Mouse (Mus musculus): ENCODE measurements around the gene Phrf1. TPM values are rescaled to one million over a fixed set of nuclear protein-coding genes. Genes with fewer than 3 reads are reported as not detected.

Phrf1 gene
- polyA plus RNA-seq, 1 experiment from 2014 or later, result 57.1 TPM

- no peak for ATAC-seq
- Histone ChIP-seq H3K27ac (ENCODE audit: low read depth, low read length) (no peak overlapping the region), H3K4me3 (ENCODE audit: low read length) (no peak overlapping the region), H3K9ac (ENCODE audit: low read depth, low read length) (no peak overlapping the region), H3K4me1 (ENCODE audit: control insufficient read depth, insufficient read depth, low read depth, low read length) (peaks cover 14% of the 10 kb centered on the region), H3K36me3 (ENCODE audit: control insufficient read depth, insufficient read depth, low read length) (no peaks in the 10 kb centered on the region), H3K27me3 (replicated peaks; ENCODE audit: control insufficient read depth, insufficient read depth, low read length) (no peaks in the 10 kb centered on the region), H3K4me2 (ENCODE audit: low read length) (peak overlapping the region; percentile 94), H3K9me3 (ENCODE audit: control insufficient read depth, low read length) (no peaks in the 10 kb centered on the region)
- 87% methylated on average over 11 of the region's 11 CpGs for WGBS
These were observed 11.7 kb upstream of the Phrf1 start for GRCm38 (mm10) chr7:141216894-141217293.

- peaks cover 20% of the 10 kb centered on the region for H3K4me1 ChIP-seq (ENCODE audit: control insufficient read depth, insufficient read depth, low read depth, low read length)
- WGBS, result 89% methylated on average over 17 of the region's 17 CpGs
- no peak for ATAC-seq
- no peaks in the 10 kb centered on the region for H3K27me3 ChIP-seq (replicated peaks; ENCODE audit: control insufficient read depth, insufficient read depth, low read length)
- H3K4me3 ChIP-seq (ENCODE audit: low read length), result no peak overlapping the region
- no peaks in the 10 kb centered on the region for H3K36me3 ChIP-seq (ENCODE audit: control insufficient read depth, insufficient read depth, low read length)
- no peak overlapping the region for H3K27ac ChIP-seq (ENCODE audit: low read depth, low read length)
- H3K9me3 ChIP-seq (ENCODE audit: control insufficient read depth, low read length), result no peaks in the 10 kb centered on the region
- H3K4me2 ChIP-seq (ENCODE audit: low read length), result no peak overlapping the region
- no peak overlapping the region for H3K9ac ChIP-seq (ENCODE audit: low read depth, low read length)
These were observed 11.1 kb upstream of the Phrf1 start for GRCm38 (mm10) chr7:141217343-141218013.

- Histone ChIP-seq H3K27ac (ENCODE audit: low read depth, low read length) (no peak overlapping the region), H3K27me3 (replicated peaks; ENCODE audit: control insufficient read depth, insufficient read depth, low read length) (no peaks in the 10 kb centered on the region), H3K9me3 (ENCODE audit: control insufficient read depth, low read length) (no peaks in the 10 kb centered on the region), H3K4me3 (ENCODE audit: low read length) (no peak overlapping the region), H3K9ac (ENCODE audit: low read depth, low read length) (no peak overlapping the region), H3K4me1 (ENCODE audit: control insufficient read depth, insufficient read depth, low read depth, low read length) (peaks cover 24% of the 10 kb centered on the region), H3K4me2 (ENCODE audit: low read length) (no peak overlapping the region), H3K36me3 (ENCODE audit: control insufficient read depth, insufficient read depth, low read length) (no peaks in the 10 kb centered on the region)
- ATAC-seq, result no peak
- 81% methylated on average over 3 of the region's 3 CpGs for WGBS
These were observed 10.4 kb upstream of the Phrf1 start for GRCm38 (mm10) chr7:141218141-141218540.

- Histone ChIP-seq H3K4me3 (ENCODE audit: low read length) (no peak overlapping the region), H3K36me3 (ENCODE audit: control insufficient read depth, insufficient read depth, low read length) (no peaks in the 10 kb centered on the region), H3K9me3 (ENCODE audit: control insufficient read depth, low read length) (no peaks in the 10 kb centered on the region), H3K27me3 (replicated peaks; ENCODE audit: control insufficient read depth, insufficient read depth, low read length) (no peaks in the 10 kb centered on the region), H3K4me2 (ENCODE audit: low read length) (no peak overlapping the region), H3K9ac (ENCODE audit: low read depth, low read length) (no peak overlapping the region), H3K27ac (ENCODE audit: low read depth, low read length) (no peak overlapping the region), H3K4me1 (ENCODE audit: control insufficient read depth, insufficient read depth, low read depth, low read length) (peaks cover 24% of the 10 kb centered on the region)
- WGBS, result 86% methylated on average over 5 of the region's 5 CpGs
- no peak for ATAC-seq
These were observed 9.9 kb upstream of the Phrf1 start for GRCm38 (mm10) chr7:141218557-141219133.

GRCm38 (mm10) chr7:141219558-141220099, 9.0 kb upstream of the Phrf1 start:
- Histone ChIP-seq H3K4me1 (ENCODE audit: control insufficient read depth, insufficient read depth, low read depth, low read length) (peaks cover 24% of the 10 kb centered on the region), H3K4me3 (ENCODE audit: low read length) (no peak overlapping the region), H3K9ac (ENCODE audit: low read depth, low read length) (no peak overlapping the region), H3K36me3 (ENCODE audit: control insufficient read depth, insufficient read depth, low read length) (no peaks in the 10 kb centered on the region), H3K27ac (ENCODE audit: low read depth, low read length) (no peak overlapping the region), H3K27me3 (replicated peaks; ENCODE audit: control insufficient read depth, insufficient read depth, low read length) (no peaks in the 10 kb centered on the region), H3K9me3 (ENCODE audit: control insufficient read depth, low read length) (no peaks in the 10 kb centered on the region), H3K4me2 (ENCODE audit: low read length) (no peak overlapping the region)
- 92% methylated on average over 1 of the region's 1 CpGs for WGBS
- no peak for ATAC-seq

- H3K9me3 ChIP-seq (ENCODE audit: control insufficient read depth, low read length), result no peaks in the 10 kb centered on the region
- H3K27me3 ChIP-seq (replicated peaks; ENCODE audit: control insufficient read depth, insufficient read depth, low read length), result no peaks in the 10 kb centered on the region
- H3K4me2 ChIP-seq (ENCODE audit: low read length), result no peak overlapping the region; the same call in 1 of the 2 replicates
- WGBS, result 74% methylated on average over 1 of the region's 1 CpGs
- peaks cover 19% of the 10 kb centered on the region for H3K4me1 ChIP-seq (ENCODE audit: control insufficient read depth, insufficient read depth, low read depth, low read length)
- no peak overlapping the region for H3K4me3 ChIP-seq (ENCODE audit: low read length)
- H3K9ac ChIP-seq (ENCODE audit: low read depth, low read length), result no peak overlapping the region
- no peak for ATAC-seq
- H3K27ac ChIP-seq (ENCODE audit: low read depth, low read length), result no peak overlapping the region
- no peaks in the 10 kb centered on the region for H3K36me3 ChIP-seq (ENCODE audit: control insufficient read depth, insufficient read depth, low read length)
These were observed 8.2 kb upstream of the Phrf1 start for GRCm38 (mm10) chr7:141220377-141220776.

- peak overlapping the region; percentile 75 for H3K27ac ChIP-seq (ENCODE audit: low read depth, low read length)
- ATAC-seq, result peak; percentile 97
- peak overlapping the region; percentile 65 for H3K9ac ChIP-seq (ENCODE audit: low read depth, low read length)
- H3K9me3 ChIP-seq (ENCODE audit: control insufficient read depth, low read length), result no peaks in the 10 kb centered on the region
- H3K4me1 ChIP-seq (ENCODE audit: control insufficient read depth, insufficient read depth, low read depth, low read length), result peaks cover 15% of the 10 kb centered on the region
- 2% methylated on average over 41 of the region's 44 CpGs for WGBS
- H3K36me3 ChIP-seq (ENCODE audit: control insufficient read depth, insufficient read depth, low read length), result no peaks in the 10 kb centered on the region
- peak overlapping the region; percentile 48 for H3K4me3 ChIP-seq (ENCODE audit: low read length)
- peak overlapping the region; percentile 82 for H3K4me2 ChIP-seq (ENCODE audit: low read length)
- no peaks in the 10 kb centered on the region for H3K27me3 ChIP-seq (replicated peaks; ENCODE audit: control insufficient read depth, insufficient read depth, low read length)
These were observed 7.1 kb upstream of the Phrf1 start for GRCm38 (mm10) chr7:141221249-141222125.

GRCm38 (mm10) chr7:141222126-141222467, 6.5 kb upstream of the Phrf1 start:
- ATAC-seq, result no peak
- H3K27ac ChIP-seq (ENCODE audit: low read depth, low read length), result peak overlapping the region; percentile 75
- peak overlapping the region; percentile 48 for H3K4me3 ChIP-seq (ENCODE audit: low read length)
- H3K9me3 ChIP-seq (ENCODE audit: control insufficient read depth, low read length), result no peaks in the 10 kb centered on the region
- H3K4me1 ChIP-seq (ENCODE audit: control insufficient read depth, insufficient read depth, low read depth, low read length), result peaks cover 10% of the 10 kb centered on the region
- WGBS, result 4% methylated on average over 8 of the region's 8 CpGs
- H3K27me3 ChIP-seq (replicated peaks; ENCODE audit: control insufficient read depth, insufficient read depth, low read length), result no peaks in the 10 kb centered on the region
- no peaks in the 10 kb centered on the region for H3K36me3 ChIP-seq (ENCODE audit: control insufficient read depth, insufficient read depth, low read length)
- H3K9ac ChIP-seq (ENCODE audit: low read depth, low read length), result peak overlapping the region; percentile 65
- H3K4me2 ChIP-seq (ENCODE audit: low read length), result peak overlapping the region; percentile 82

GRCm38 (mm10) chr7:141222696-141223215, 5.8 kb upstream of the Phrf1 start:
- no peak overlapping the region; the same call in 1 of the 2 replicates for H3K9ac ChIP-seq (ENCODE audit: low read depth, low read length)
- peak overlapping the region; percentile 82; the same call in 1 of the 2 replicates for H3K4me2 ChIP-seq (ENCODE audit: low read length)
- H3K27ac ChIP-seq (ENCODE audit: low read depth, low read length), result no peak overlapping the region
- 88% methylated on average over 4 of the region's 4 CpGs for WGBS
- H3K9me3 ChIP-seq (ENCODE audit: control insufficient read depth, low read length), result no peaks in the 10 kb centered on the region
- no peak overlapping the region for H3K4me3 ChIP-seq (ENCODE audit: low read length)
- H3K27me3 ChIP-seq (replicated peaks; ENCODE audit: control insufficient read depth, insufficient read depth, low read length), result no peaks in the 10 kb centered on the region
- H3K36me3 ChIP-seq (ENCODE audit: control insufficient read depth, insufficient read depth, low read length), result no peaks in the 10 kb centered on the region
- peaks cover 10% of the 10 kb centered on the region for H3K4me1 ChIP-seq (ENCODE audit: control insufficient read depth, insufficient read depth, low read depth, low read length)
- ATAC-seq, result no peak

Data from hindbrain, embryonic 16.5 days (tissue).